Mouse (Mus musculus) layer of hippocampus, postnatal 10 days (tissue): Measurements from ENCODE around the gene Fyn. TPM values are rescaled to one million over a fixed set of nuclear protein-coding genes. Genes with fewer than 3 reads are reported as not detected.
A peak's percentile ranks its signal among the peaks of the same experiment; 100 is the strongest.

ENCODE experiments used
- DNase-seq, 2 experiments: peaks; one replicate each; pipeline ENCODE4 v3.0.0; 2021; ENCODE audit warnings: low spot score in 2 of 2
- total RNA-seq, 2 experiments: library from RNA; stranded (reverse); gene quantifications; 2 replicates each; pipeline ENCODE4 v1.2.3; 2021

Fyn gene
- total RNA-seq, 2 experiments from 2014 or later: 235 to 244 TPM

DNA sequence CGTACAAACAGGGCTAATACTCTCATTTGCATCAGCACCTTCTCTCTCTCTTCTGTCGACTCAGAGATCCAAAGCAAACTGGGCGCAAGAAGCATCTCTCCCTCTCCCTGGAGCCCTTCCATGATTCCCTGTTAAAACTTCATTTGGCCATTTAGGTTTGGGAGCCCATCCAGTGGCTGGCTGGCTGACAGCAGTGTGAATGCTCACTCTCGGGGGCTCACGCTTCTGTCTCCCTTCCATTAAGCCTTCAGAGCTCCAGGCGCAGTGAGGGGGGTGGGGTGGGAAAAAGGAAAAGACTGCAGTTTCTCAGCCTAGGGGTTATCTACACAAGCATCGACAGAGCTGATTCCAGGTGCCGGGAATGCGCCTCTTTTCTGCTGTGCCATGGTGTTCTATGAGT lies 136.4 kb downstream of the Fyn start:
- peak; percentile 56 to 72 for DNase-seq

DNA sequence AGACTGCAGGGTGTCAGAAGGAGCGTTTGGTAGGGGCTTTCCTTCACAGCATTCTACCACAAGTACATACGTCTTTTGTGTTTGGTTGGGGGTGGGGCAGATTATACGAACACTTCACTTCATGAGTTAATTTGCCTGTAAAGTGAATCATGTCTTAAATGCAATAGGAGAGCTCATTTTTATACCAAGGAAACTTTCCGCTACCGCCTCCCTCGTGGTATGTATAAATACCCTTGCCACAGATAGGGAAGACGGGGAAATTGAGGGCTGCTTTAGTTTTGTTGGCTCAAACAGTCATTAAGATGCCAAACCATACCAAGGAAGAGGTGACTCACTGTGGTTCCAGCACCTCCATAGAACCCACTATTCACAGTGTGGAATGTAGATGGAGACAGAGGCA lies 137.0 kb downstream of the Fyn start:
- no peak for DNase-seq

DNA sequence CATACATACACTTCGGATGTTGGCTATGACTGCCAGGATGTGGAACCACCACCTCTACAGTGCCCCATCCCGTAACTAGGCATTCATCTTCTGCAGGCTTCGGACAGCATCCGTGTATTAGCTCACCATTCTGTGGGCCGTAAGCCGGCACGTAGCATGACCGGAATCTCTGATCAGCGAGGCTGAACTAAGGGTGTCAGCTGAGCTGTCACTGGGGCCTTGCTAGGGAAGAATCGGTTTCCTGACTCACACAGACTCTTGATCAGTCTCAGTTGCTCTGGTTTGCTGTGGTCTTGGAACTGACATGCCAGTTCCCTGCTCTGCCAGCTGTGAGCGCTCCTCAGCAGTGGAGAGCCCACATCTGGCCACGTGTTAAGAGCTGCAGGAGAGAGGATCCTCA lies 137.7 kb downstream of the Fyn start:
- DNase-seq: no peak

DNA sequence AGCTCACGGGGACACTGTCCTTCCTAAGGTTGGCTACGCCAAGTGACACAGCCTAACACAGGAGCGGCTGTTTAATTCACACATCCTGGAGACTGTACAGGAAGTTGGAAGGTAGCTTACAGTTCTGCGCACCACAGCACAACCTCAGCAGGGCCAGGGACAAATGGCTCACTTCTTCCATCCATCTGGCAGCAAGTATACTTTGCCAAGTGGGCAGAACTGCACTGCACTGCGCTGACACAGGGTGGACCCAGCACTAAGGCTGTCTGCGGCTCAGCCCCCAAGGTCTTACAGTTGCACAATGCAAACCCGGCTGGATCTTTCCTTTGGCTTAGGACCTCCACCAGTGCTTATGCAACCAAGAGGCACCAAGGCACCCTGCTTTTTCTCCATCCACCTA lies 138.2 kb downstream of the Fyn start:
- DNase-seq: peak in 1 of 2 experiments; percentile 55

DNA sequence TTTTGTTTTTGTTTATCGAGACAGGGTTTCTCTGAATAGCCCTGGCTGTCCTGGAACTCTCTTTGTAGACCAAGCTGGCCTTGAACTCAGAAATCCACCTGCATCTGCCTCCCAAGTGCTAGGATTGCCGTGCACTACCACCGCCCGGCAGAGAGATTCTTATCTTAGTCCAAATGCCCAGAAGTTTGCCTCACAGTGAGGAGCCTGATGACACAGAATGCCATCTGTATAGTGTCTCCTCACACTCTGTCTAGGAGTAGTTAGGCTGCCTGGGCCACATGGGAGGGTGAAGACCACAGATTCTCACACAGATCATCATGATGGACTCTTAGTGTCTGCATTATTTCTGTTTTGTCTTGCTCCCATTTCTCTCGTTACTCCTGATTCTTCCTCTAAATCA lies 140.1 kb downstream of the Fyn start:
- DNase-seq: no peak

DNA sequence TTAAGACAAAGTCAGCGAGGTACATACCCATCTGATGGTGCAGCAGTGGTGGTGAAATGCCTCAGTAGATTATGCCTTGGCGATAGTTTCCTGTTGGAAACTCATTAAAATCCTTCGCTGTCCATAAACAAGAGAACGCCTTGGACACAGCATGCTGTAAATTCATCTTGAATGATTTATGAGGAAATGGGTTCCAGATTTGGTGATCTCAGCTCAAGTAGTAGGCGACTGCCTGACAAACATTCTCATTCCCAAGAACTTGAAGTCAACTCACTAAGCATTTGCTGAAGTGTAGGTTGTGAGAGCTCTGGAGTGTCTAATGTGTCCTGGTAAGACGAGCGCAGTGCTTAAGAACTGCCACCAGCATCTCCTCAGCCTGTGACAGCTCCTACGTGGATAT lies 141.3 kb downstream of the Fyn start:
- no peak for DNase-seq

DNA sequence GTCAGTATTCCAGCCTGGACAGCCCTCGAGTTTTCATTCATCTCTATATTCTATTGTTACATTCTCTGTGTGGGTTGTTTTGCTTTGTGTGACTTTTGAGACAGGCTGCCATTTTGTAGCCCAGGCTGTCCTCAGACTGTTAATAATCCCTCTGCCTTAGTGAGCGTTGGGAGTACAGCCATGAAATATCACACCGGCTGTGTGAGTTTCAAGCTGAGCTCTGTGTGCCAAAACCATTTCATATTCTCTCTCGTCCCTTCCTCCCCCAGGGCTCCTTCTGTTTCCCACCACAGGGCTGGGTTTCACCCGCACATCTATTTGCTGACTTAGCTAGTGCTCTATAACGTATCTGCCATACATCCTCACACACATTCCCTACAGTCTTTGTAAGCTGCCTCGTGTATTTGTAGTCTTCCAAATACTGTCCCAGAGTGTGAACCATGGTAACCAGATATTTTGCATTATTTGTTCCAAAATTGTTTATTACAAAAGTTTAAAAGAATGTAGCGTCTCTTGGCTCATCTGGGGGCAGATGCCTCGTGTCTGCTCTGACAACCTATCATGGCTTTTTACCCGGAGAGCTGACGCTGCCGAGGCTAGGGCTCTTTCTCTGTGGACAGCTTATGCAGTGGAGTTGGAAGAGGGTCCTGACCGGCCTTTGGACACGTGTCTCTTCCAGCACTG lies 144.1 kb downstream of the Fyn start:
- peak in 1 of 2 experiments; percentile 44 for DNase-seq

DNA sequence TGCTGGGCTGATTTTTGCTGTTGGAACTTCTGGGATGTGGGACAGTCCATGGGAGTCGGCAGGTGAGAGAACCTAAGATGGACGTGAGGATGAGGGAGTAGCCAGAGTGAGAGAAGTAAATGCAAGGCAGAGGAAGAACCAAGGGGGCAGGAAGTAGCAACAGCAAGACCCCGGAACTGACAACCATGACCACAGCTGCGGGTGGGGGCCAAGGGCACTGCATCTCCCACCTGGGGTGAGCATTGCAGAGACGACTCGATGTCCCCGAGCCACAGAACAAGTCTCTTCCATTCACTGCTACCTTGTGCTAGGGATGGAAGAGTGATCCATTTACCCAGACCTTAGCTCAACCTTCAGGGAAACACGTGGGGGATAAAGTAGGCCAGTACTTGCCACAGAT lies 146.3 kb downstream of the Fyn start:
- DNase-seq: no peak

DNA sequence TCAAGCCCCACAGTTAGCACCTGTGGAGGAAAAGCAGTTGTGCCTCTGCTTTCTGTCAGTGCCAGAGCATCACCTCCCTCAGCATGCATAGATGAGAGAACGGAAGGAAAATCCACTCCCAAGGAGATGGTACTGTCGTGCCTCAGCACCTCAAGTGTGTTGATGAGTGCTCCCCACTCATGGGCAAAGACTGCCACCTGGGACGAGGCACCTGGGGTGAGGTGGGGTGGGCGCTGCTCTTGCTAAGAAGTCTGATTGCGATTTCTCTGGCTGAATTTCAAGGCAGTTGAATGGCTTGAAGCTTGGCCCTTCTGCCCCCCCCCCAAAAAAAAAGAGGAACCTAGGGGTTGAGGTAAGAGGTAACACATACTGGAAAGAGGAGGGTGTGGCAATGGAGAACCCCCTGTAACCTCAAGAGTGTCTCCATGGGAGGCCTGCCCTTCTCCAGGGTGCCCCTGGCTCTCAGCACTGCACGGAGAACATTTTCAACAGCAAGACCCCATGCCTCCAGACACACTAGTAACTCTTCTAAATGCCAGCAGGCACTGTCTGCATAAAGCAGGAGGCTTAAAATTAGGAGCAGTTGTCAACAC lies 148.0 kb downstream of the Fyn start:
- no peak for DNase-seq

DNA sequence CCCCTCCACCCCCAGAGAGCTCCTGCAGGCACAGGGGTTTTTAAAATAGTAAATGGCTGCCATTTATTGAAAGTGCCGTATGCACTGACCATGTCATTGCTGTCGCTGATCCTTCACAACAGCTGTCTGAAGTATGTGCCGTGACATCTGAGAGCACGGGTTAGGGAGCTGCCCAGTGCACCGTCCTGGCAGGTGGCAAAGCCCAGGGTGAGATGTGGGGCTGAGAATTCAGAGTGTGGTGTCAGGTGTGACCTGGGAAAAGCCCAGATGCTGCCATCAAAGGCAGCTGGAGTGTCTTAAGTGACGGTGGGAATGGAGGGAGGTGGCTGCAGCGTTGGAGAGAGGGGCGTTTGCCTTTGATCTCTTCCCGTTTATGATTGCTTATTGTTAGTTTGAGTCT lies 148.7 kb downstream of the Fyn start:
- no peak for DNase-seq

DNA sequence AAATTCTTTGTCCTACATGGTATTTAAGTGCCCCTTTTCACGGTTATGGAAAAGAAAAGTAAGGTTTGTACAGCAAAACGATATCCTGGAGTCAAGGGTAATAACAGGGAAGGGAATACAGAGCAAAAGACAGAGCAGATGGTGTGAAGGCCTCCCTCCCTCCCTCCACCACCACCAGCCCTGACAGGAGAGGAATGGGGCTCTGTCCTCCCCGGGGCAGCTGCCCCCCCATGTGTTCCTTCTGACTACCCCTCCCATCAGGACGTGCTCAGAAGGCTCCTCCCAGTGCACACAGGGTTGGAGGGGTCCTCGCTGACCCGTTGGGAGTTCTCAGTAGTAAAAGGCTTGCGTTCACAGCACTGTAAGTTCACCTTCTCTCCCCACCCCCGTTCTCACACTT lies 149.6 kb downstream of the Fyn start:
- no peak for DNase-seq

DNA sequence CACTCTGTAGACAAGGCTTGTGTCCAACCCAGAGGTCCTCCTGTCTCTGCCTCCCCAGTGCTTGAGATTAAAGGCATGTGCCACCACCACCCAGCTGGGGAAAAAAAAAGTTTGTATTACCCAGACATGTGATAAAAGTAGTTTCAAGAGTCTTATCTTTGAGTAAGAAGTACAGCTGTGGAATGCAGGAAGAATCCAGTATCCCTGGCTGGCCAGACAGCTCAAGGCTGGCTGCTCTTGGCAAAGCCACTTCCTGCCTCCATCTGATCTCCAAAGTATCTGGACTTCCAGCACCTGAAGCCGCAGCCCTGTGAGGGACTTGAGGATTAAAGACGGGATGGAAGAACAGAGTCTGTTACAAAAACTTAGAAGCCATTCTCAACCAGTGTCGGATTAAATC lies 150.2 kb downstream of the Fyn start:
- DNase-seq: no peak

DNA sequence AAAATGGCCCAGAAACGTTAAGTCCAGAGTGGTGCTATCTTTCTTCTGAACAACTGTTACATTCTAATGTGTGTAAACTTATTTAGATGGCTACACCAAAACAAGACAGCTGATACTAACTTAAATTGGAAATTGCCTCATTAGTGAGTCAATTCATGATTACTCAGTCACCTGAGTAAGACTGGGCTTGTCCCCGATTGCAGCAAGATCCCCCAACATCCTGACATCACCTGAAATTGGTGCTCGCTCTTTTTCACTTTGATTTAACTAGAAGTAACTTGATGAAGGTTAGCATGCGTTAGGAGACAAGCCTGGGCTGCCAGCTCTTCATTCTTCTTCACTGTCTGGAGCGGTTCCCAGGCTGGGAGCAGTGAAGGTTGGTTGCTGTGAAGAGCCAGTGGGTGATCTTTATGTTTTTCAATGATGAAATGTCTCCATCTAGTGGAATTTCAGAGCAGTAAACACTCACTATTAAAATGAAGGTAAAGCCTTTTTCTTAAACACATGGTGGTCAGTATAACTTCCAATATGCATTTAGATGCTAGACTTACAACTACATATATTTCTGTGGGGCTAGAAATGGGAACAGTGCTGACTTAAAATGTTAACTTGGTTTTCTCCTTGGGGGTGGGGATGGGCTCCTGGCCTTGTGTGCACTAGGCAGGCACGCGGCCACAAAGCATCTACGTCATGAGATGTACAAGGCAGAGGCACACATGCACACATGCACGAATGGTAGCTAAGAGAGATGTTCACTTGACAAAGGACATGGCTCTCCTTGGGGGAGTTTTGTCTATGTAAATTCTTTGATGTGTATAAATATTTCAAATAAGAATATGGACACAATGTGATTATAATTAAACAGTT lies 151.7 kb downstream of the Fyn start:
- peak; percentile 61 to 71 for DNase-seq

DNA sequence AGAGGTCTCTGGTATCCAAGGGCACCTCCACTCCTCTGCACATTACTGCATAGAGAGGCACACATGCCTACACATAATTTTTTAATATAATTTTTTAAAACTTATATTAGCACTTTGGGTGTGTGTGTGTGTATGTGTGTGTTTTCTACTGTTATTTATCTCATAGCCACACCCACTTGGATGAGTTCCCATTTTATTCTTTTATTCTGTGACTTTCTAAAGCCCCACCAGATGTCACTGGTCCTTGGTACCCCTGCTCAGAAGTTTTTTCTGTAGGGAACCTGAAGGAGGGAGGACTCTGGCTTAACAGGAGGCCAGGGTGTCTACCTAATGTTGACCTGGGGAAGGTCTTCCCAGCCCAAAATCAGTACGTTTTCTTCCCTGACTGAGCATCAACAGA lies 152.7 kb downstream of the Fyn start:
- DNase-seq: no peak

DNA sequence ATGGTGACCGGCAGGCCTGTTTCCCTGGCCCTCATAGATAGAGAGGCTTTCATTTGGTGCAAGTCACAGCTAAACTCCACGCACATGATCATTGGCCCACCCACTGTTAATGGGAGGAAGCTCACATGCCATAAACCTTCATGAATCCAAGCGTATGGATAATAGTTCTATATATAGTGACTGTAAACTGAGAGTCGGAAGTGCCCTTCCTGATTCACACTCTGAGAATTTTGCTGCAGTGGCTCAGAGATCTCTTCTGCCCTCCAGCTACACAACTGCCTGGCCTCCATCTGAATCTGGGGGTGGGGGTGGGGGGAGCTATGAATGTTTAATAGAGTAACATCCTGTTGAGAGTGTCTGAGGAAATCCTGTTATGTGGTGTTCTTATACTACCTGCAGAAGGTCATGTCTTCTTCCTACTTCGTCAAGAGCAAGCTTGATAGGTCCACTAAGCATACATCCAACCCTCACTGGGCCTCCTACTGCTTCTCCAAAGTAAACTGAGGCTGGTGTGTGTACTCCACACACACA lies 153.3 kb downstream of the Fyn start:
- DNase-seq: no peak

DNA sequence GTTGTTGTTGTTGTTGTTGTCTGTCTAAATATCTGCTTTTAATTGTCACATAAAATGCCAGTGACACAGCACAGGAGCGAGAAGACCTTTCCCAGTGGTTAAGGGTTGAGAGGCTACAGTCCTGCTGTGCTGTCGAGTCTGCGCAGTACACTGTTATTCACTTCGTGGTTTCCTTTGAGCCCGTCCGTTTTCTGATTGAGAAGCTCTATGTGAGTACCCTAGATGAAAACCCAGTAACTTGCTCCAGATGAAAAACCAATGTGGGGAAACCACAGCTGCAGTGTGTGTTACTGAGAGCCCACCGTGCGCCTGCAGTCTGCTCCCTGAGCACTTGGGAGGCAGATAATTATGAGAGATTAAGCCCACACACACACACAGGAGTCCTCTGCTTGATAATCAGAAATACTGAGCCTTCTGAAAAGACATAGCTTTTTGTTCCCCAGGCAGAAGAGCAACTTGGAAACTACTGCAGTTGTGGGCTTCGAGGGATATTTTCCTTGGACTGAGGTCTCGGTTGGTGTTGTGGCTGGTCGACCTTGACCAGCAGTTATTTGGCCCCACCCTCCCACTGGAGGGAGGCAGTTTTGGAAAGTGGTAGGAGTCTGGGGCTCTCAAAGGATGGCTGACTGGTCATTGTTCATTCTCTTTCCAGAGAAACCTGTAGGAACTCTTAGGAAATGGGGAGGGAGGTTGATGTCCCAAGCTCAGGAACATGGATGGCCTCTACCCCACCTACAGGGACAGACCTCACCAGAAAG lies 154.4 kb downstream of the Fyn start:
- no peak for DNase-seq

DNA sequence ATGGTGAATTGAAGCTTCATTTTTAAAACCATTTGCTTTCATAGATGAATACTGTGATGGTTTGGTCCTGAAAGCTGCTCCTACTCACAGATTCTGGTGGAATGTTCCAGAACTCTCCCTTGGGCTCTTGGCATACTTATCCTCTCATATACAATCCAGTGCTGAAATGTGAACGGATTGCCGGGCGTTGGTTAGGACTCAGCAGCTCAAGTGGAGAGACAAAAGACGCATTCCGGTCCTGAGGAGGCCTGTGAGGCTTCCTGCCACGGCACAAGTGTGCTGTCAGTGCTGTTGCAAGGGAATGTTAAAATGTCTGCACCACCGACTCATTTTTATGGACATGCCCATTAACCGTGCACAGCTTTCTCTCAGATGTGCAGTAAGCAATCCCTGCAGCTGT lies 155.7 kb downstream of the Fyn start:
- no peak for DNase-seq

DNA sequence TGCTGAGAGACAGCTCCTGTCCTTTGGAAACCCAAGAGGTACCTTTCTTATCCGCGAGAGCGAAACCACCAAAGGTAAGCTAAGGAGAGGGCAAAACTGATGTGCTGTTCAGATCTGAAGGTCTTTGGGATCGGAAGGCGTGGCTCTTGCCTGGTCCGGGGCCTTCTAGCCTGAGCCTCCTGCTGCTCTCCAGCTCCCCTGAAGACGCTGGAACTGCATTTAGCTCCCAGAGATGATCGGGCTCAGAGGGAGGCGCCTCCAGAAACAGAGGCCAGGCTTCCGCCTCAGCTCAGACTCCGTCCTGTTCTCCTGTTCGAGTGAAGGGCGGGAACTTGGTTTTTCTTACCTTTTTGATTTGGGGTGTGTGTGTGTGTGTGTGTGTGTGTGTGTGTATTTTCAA lies 156.8 kb downstream of the Fyn start:
- no peak for DNase-seq

DNA sequence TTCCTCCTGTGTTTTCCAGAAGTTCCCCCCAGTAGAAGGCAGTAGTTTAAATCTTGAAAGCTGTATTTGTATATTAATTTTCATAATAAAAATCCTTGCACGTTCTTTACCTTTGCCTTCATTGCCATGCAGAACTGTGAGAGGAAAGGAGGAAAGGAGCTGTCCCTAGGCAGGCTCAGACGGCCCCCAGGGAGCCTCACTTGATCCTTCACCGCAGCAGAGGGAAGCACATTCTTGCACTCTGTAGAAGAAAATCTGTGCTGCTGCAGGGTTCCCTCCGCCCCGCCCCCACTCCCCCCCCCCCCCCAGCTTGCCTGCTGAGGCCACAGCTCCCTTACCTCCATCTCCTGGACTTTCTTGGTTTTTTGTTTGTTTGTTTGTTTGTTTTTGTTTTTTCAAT lies 158.5 kb downstream of the Fyn start:
- DNase-seq: no peak

DNA sequence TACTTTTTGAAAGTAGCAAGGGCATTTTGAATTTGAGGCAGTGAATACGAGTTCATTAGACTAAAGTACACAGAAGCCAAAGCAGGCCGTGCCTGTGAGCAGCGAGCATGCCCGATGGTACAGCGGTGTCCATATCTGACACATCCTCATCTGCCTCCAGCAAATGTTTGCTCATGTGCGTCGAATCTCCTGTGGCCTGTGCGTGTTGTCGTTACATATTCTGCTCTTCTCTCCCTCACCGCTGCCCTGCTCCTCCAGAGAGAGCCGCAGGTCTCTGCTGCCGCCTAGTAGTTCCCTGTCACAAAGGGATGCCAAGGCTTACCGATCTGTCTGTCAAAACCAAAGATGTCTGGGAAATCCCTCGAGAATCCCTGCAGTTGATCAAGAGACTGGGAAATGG lies 160.5 kb downstream of the Fyn start:
- DNase-seq: no peak

DNA sequence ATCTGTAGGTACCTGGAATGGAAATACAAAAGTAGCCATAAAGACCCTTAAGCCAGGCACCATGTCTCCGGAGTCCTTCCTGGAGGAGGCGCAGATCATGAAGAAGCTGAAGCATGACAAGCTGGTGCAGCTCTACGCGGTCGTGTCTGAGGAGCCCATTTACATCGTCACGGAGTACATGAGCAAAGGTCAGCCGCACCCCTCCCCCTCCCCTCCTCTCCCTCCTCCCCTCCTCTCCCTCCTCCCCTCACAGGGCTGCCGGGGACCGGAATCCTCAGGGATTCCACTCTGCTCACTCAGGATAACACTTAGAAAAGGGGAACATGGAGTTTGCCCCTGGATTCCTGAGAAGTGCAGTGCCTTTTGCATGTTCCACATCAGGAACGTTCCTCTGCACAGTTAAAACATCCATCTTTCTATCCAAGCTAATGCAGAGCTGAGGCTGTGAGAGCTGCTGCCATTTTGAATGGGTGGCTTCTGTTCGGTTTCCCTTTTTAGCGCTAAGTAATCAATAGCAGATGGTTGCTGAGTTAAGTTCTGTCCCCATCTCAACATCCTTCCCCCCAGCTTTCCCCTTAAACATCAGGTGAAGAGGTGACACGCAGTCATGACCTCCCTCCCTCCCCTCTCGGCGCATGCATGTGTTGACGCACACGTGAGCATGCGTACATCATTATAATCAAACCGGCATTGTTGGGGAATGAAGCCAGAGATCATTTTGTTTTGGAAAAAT lies 163.5 kb downstream of the Fyn start:
- no peak for DNase-seq
